Mouse (Mus musculus) splenic B cell, adult 2 months (primary cell): ENCODE results near the gene Gm11237.
"Not testable (repeated sequence)": the region's sequence is repeated elsewhere in the genome, so short reads cannot be mapped to it uniquely, and the experiment has no call there.

Source experiments
- DNase-seq: peaks from one replicate; pipeline ENCODE4 v3.0.0-alpha.2; 2011; ENCODE audit warnings: low read depth, low spot score
- H3K27me3 ChIP-seq: 2 replicates; pipeline ENCODE4 v1.6.1; 2012; ENCODE audit warnings: mild to moderate bottlenecking, low read length, moderate library complexity, mixed read lengths; ENCODE audit not compliant: control insufficient read depth, poor library complexity, insufficient read depth, severe bottlenecking
- H3K36me3 ChIP-seq: 2 replicates; pipeline ENCODE4 v1.6.1; 2012; ENCODE audit warnings: mild to moderate bottlenecking, low read length, moderate library complexity, mixed read lengths; ENCODE audit not compliant: control insufficient read depth, poor library complexity, insufficient read depth, severe bottlenecking

Gm11237 gene

DNA sequence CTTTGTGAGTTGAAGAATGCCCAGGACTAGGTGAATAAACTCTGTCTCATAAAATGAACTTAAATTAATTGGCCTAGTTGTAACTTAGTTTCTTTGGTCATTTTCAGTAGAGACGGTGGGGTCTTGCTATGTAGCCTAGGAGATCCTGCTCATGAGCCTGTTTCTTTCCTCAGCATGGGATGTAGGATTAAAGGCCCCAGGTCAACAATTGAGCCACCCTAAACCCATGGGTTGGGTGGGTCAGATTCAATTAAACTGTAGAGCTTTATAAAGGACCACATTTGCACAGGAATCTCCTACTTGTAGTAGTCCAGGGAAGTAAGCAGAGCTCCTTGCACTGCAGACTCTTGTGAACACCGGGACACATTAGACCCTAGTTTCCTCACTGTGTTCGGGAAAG lies at the start of gene Gm11237:
Gm11237 (plus strand) TSS at position 301 of the 400 bp plus-strand sequence.
- not testable (repeated sequence) for H3K36me3 ChIP-seq

DNA sequence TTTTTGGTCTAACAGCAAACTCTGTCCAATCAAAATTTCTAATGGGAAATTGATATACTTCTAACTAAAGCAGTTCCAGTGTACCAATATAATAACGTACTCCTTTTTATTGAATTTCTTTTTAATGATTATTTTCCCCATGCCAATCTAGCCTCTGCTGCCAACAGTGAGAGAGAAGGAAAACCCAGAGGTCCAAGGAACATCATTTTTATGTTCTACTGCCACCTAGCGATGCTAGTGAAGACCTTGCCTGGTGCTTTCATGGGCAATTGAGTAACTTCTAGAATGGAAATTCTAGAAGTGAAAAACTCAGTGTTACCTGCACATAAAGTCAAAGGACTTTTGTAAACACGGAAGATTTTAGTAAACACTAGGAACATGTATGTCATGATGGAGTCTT lies 23.5 kb upstream of the Gm11237 start:
- Histone ChIP-seq H3K36me3 (no peaks in the 10 kb centered on the region), H3K27me3 (no peaks in the 10 kb centered on the region)
- DNase-seq = no peak

More for the DNA sequence above, at the start of gene Gm11237:
- DNase-seq, H3K27me3 ChIP-seq: not testable (repeated sequence)

DNA sequence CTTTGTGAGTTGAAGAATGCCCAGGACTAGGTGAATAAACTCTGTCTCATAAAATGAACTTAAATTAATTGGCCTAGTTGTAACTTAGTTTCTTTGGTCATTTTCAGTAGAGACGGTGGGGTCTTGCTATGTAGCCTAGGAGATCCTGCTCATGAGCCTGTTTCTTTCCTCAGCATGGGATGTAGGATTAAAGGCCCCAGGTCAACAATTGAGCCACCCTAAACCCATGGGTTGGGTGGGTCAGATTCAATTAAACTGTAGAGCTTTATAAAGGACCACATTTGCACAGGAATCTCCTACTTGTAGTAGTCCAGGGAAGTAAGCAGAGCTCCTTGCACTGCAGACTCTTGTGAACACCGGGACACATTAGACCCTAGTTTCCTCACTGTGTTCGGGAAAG lies 15.2 kb upstream of the Gm11237 start, which contains the start of gene Gm11238:
Gm11238 (plus strand) TSS at position 301 of the 400 bp plus-strand sequence.
- not testable (repeated sequence) for H3K36me3 ChIP-seq, DNase-seq, H3K27me3 ChIP-seq

DNA sequence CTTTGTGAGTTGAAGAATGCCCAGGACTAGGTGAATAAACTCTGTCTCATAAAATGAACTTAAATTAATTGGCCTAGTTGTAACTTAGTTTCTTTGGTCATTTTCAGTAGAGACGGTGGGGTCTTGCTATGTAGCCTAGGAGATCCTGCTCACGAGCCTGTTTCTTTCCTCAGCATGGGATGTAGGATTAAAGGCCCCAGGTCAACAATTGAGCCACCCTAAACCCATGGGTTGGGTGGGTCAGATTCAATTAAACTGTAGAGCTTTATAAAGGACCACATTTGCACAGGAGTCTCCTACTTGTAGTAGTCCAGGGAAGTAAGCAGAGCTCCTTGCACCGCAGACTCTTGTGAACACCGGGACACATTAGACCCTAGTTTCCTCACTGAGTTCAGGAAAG lies 15.0 kb downstream of the Gm11237 start, which contains the start of gene Gm11236:
Gm11236 (plus strand) TSS at position 301 of the 400 bp plus-strand sequence.
- H3K27me3 ChIP-seq, H3K36me3 ChIP-seq, DNase-seq: not testable (repeated sequence)

DNA sequence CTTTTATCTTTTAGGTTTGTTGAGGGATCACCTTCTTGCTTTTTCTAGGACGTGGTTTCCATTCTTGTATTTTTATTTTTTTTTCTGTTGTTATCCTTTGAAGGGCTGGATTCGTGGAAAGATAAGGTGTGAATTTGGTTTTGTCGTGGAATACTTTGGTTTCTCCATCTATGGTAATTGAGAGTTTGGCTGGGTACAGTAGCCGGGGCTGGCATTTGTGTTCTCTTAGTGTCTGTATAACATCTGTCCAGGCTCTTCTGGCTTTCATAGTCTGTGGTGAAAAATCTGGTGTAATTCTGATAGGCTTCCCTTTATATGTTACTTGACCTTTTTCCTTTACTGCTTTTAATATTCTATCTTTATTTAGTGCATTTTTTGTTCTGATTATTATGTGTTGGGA lies 39.1 kb downstream of the Gm11237 start:
- DNase-seq, H3K27me3 ChIP-seq, H3K36me3 ChIP-seq: not testable (repeated sequence)

DNA sequence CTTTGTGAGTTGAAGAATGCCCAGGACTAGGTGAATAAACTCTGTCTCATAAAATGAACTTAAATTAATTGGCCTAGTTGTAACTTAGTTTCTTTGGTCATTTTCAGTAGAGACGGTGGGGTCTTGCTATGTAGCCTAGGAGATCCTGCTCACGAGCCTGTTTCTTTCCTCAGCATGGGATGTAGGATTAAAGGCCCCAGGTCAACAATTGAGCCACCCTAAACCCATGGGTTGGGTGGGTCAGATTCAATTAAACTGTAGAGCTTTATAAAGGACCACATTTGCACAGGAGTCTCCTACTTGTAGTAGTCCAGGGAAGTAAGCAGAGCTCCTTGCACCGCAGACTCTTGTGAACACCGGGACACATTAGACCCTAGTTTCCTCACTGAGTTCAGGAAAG lies 45.3 kb downstream of the Gm11237 start, which contains the start of gene Gm11239:
Gm11239 (plus strand) TSS at position 301 of the 400 bp plus-strand sequence.
- not testable (repeated sequence) for H3K36me3 ChIP-seq, DNase-seq, H3K27me3 ChIP-seq
